Mouse (Mus musculus) urinary bladder, postnatal 10 days (tissue): ENCODE measurements around the gene Lin52.
"Not testable (repeated sequence)": the region's sequence is repeated elsewhere in the genome, so short reads cannot be mapped to it uniquely, and the experiment has no call there.

ENCODE experiments used
- DNase-seq: peaks from one replicate; pipeline ENCODE4 v3.0.0; 2022; ENCODE audit warnings: low spot score

Lin52 gene

DNA sequence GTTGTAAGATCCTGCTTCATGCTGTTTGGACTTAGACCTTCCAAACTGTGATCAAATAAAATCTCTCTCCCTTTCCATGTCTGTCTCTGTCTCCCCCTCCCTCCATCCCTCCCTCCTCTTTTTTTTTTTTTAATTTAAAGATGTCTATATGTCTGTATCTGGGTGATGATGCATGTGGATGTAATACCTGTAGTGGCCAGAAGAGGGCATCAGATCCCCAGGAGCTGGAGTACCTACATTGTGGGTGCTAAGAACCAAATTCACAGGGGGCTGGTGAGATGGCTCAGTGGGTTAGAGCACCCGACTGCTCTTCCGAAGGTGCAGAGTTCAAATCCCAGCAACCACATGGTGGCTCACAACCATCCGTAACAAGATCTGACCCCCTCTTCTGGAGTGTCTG lies 88.3 kb downstream of the Lin52 start:
- DNase-seq, result not testable (repeated sequence)

DNA sequence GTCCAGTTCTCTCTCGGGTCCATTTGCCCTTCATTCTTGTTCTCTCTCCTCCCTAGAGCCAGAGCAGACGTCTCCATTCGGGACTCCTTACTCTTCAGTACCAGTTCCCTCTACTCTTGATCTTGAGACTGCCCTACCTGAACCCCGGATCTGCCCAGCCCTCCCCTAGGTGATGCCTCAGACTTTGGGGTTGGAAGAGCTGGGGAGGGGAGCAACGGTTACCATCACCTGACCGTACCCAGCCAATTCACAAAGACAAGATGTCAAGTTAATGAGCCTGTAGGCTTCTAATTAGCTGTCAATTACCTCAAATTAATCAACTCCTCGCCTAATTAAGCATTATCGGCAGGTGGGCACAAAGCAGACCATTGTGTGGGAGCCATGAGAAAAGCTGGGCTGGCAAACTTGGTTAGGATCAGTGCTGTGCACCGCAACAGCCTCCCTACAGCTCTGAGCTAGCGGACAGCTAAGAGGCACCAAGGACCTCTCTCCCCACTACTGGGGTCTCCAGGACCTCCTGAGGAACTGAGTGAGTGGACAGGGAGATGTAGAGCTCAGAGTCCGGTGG lies 90.3 kb downstream of the Lin52 start:
- no peak for DNase-seq

DNA sequence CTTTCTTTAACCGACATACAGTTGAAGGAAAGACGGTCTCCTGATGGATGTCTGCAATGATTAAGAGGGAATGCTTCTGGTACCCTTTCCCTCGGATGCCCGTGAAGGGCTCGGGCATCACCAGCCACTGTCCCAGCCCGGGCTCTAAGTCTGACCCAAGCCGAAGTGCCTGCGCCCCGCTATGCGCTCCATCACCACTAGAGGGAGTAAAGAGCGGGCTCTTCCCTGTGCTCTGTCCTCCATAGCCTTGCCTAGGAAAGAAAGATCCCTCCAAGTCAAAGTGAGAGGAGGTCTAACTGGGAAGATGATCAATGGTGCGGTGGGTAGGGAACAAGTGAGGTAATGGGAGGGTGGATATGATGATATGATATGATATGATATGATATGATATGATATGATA lies 94.8 kb downstream of the Lin52 start:
- no peak for DNase-seq

DNA sequence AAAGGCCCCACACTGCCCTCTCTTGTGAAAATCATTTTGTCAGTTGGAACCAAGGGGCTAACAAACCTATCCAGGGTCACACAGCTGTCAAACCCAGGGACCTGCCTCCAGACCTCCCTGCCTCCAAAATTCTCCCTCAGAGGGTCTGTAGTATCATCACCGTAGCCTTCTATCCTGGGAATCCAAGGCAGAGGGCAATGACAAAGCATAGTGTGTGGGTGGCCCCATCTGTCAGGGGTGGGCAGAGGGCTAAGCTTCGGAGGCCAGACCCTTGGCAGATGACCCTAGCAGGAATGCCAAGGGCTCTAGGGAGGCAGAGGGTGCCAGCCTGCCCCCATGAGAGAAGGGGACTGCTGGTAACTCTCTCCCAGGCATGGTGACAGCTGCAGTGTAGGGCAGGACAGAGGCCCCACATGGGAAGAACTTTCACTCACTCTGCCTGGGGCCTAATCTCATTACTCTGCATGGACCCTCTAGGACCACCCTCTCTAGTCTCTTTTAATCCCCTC lies 95.4 kb downstream of the Lin52 start:
- no peak for DNase-seq

DNA sequence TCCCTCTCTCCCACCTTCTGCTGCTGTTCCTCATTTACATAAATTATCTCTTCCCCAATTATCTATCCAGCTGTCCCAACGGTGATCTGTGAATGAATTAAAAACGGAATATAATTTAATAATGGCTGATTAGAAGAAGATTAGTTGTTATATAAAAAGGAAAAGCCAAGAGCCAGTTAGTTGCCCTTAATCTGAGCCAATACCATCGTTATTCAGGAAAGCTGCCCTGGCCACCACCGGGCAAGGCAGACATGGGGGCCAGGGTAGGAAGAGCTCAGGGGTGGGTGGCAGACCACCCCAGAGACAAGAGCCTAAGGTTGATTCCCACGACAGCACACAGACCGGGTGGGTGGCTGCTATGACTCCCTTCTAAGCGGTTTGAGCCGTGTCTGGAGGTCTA lies 97.0 kb downstream of the Lin52 start:
- DNase-seq, result no peak

DNA sequence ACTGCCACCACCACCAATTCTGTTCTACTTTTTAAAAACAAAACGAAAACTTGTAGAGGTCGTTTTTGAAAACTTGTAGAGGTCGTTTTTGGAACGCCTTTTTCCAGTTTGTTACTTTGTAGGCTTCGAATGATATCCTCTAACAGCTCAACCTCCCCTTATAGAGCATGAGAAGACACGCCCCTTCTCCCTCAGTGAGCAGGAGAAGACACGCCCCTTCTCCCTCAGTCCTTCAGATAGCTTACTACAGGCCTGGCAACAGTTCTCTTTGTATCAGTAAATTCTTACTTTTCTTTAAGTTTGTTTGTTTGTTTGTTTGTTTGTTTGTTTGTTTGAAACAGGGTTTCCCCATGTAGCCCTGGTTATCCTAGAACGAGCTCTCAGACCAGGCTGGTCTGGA lies 104.0 kb downstream of the Lin52 start:
- no peak for DNase-seq

DNA sequence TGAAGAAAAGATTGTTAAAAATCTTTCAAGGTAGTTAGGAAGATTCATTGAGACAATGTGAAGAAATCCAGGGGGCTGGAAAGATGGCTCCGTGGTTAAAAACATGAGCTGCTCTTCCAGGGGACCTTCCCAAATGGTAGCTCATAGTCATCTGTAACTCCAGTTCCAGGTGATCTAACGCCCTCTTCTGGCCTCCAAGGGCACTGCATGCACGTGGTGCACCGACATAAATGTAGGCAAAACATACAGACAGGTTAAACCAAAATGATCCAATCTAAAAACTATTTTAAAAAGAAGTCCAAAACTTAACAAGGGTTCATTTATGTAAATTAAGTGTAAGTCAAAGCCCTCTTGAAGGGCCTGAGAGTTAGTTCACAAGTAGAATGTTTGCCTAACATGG lies 111.3 kb downstream of the Lin52 start:
- DNase-seq, result no peak

DNA sequence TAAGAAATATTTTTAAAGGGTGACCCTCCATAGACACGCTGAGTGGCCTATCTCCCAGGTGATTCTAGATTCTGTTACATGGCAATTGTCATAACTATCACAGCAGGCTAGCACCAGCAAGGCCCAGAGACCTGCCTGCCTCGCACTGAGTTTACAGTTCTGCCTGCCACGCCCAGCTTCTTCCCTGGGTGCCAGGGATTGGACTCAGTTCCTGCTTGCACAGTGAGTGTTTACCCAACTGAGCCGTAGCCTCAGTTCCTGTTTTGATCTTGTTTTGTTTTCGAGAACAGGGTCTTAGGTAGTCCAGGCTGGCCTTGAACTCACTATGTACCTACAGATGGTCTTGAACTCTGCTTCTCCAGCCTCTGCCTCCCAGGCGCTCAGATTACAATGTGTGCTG lies 116.4 kb downstream of the Lin52 start:
- no peak for DNase-seq

DNA sequence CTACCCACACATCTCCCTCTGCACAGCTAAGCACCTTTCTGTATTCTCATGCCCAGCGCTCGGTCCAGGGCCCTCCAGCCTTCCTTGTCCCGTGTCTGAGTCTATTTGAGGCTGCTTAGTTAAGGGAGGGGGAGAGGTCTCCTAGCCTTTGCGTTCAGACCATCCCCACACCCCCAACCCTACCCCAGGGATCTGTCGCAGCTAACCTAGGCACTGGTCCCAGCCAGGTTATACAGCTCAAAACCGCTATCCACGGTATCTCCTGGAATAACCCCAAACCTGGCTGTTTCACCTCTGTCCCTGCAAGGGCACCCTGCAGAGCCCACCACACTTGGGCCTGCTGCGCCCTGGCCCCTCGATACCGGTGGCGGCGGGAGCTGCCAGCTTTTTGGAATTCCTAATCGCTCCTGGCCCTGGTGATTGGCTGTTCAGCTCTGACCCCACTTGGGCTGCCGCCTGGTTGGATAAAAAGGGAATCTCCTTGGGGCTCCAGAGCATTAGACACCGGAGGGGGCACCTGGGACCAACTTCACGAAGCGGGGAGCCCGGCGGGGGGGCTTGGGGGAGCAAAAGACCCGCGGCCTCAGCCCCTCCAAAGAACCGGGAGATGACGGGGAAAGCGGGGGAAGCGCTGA lies 118.2 kb downstream of the Lin52 start, which contains the start of gene Vsx2:
TSS of gene Vsx2 (plus strand) at position 427 of the 635 bp plus-strand sequence.
- no peak for DNase-seq

DNA sequence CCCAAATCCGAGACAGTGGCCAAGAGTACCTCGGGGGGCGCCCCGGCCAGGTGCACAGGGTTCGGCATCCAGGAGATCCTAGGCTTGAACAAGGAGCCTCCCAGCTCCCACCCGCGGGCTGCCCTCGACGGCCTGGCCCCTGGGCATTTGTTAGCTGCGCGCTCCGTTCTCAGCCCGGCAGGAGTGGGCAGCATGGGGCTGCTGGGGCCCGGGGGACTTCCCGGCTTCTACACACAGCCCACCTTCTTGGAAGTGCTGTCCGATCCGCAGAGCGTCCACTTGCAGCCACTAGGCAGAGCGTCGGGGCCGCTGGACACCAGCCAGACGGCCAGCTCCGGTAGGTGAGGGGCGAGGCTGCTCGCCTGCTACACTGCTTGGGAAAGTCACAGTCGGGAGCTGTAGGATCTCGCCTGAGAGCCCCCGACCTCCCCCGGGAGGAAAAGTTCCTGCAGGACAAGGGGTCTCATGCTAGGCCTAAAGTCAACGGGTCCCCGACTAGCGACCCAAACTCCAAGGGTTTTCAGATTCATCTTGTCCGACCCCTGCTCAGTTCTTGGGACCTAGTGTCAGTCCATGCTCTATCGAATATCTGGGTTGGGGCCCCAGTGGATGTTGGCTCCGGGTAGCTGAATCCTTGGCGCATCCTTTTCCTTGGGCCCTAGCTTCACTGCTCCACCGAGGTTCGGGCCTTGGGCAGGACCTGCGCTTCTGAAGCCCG lies 118.9 kb downstream of the Lin52 start:
- no peak for DNase-seq

DNA sequence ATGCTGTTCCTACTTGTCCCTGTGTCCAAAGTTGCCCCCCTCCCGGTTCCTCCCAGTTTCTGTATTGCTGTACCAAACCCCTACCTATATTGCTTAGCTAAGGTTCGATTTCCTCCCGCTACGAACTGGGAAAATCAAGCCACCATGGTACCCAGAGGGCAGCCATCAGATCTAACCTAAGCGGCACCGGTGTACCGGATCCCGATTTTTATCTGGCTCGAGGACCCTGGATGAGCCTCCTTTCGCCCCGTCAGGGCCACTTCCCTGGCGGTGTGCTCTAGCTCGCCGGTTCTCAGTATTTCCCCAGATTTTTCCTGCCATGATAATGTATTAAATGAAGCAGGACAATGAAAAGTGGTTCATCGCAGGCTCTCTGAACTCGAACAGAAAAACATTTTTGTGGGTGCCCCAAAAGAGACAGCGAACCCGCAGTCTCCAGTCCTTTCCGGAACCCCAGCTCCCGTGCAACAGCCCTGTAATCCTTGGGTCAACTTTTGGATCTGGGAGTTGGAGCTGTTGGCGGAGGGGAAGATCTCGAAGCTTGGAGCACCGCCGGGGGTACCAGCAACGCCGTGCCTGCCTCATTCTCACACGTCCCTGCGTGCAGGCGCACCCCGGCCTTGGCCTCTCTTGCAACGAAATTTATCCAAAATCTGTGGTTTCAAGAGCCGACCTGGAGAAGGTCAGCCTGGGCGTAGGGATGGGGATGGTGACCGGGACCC lies 119.6 kb downstream of the Lin52 start:
- DNase-seq, result no peak

DNA sequence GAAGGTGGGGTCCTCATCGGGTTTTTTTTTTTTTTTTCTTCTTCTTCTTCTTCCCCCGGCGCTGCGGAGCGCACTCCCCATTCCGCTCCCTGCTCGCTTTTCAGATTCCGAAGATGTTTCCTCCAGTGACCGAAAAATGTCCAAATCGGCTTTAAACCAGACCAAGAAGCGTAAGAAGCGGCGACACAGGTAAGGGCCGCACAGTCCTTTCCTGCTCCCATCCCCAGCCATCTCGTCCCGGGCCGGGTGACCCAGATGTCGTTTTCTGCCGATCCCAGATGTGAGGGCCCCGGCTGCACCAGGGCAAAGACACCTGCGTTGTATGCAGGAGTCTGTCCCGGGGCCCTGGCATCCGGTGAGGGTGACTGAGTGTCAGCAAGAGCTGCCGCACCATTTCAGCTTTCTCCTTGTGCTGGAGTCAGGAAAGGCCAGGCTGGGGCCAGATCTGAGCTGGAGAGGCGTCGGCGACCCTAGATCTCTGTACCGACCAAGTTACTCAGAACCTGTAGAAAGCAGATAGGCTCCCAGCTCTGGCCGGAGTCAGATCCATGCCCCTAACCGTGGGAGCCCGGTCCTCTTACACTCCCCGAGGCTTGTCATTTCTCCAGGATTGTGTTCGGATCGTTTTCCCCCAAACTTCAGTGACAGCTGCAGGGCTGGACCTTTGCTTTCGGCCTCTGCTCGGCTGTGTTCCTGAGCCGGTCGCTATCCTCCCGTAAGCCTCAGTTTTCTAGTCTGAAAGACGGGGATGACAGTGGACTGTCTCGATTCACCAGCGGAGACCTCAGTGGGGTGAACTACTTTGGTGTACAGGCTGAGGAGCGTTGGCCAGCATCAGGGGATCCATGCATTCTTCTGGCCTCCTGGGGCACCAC lies 120.5 kb downstream of the Lin52 start:
- no peak for DNase-seq

DNA sequence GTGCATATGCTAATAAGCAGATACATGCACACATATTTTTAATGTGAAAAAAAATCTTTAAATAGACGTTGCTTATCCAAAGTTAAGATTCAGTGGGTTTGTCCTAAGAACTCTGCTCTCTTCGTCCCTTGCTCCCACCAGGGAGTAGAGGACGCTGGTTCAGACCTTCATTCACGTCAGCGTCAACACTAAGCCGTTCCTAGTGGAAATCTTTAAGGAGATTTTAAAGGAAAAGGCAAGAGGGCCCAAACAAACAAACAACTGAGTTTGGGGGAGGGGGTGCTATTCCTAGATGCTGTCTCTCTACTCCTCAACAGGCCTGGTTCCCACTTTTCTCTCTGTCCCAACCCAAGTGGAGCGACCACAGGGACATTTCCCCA lies 121.1 kb downstream of the Lin52 start:
- no peak for DNase-seq

DNA sequence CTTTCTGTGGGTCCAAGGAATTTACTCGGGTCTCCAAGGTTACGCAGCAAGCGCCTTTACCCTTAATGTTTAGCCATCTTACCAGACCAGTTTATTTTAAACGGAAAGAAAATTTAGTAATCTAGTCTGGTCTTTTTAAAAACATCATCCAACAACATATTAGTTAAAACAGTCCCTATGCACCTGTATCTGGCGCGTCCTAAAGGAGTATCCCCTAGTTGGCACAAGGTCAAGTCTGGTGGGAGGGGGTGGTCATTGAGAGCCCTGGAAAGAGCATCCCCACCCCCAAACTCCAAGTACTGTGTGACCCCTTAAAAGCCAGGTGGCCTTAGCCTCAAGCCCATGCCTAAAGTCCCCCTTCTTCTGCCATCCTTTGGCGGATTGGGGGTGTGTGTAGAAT lies 121.9 kb downstream of the Lin52 start:
- no peak for DNase-seq

DNA sequence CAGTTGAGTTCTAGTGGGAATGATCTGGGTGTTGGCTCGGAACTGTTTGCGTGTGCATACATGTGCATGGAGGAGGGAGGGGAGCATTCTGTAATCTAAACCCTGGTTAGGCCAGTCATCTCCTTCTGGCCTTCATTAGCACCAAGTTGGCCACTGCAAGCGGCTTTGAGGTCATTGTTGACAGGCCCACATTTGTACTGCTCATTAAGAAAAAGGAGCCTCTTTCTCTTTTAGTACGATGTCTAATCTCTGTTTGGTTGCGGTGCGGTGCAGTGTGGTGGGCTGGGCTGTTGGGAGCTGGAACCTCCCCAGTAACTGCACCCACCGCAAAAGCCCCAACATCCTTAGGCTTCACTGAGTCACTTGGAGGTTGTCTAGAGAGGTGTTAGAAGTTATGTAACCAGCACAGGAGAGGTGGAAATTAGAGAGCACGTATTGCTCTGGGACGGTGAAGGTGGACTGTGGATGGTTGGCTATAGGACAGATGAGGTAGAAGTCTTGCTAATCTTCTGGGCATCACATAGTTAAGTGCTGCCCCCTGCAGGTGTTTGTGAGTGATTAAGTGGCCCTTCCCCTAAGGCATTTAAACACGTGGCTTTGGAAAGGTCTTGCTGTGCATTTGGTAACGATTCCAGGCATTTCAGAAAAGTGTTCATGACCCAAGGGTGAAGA lies 126.7 kb downstream of the Lin52 start:
- no peak for DNase-seq

DNA sequence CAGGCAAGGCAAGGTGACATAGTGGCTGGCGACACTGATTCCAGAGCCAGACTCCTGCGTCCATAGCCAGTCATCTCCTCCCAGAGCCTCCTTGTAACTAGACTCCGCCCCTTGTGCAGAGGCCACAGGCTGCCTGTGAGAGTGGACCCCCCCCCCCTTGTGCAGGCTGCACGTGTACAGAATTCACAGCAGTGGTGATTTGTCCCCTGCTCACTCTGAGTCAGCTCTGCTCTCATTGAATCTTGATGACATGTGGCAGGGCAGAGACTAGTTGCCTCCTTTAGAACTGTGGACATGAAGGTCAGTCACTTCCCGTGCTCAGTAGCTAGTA lies 127.2 kb downstream of the Lin52 start:
- no peak for DNase-seq

DNA sequence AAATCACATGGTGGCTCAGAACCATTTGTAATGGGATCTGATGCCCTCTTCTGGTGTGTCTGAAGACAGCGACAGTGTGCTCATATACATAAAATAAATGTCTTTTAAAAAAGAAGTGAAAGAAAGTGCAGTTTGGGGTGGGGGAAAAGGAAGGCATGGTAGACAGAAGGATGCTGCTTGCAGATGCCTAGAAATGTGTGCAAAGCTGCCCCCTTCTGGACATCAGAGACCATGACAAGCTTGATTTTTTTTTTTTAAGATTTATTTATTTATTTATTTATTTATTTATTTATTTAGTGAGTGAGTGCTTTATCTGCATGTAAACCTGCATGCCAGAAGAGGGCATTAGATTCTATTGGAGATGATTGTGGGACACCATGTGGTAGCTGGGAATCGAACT lies 130.1 kb downstream of the Lin52 start:
- DNase-seq, result no peak

DNA sequence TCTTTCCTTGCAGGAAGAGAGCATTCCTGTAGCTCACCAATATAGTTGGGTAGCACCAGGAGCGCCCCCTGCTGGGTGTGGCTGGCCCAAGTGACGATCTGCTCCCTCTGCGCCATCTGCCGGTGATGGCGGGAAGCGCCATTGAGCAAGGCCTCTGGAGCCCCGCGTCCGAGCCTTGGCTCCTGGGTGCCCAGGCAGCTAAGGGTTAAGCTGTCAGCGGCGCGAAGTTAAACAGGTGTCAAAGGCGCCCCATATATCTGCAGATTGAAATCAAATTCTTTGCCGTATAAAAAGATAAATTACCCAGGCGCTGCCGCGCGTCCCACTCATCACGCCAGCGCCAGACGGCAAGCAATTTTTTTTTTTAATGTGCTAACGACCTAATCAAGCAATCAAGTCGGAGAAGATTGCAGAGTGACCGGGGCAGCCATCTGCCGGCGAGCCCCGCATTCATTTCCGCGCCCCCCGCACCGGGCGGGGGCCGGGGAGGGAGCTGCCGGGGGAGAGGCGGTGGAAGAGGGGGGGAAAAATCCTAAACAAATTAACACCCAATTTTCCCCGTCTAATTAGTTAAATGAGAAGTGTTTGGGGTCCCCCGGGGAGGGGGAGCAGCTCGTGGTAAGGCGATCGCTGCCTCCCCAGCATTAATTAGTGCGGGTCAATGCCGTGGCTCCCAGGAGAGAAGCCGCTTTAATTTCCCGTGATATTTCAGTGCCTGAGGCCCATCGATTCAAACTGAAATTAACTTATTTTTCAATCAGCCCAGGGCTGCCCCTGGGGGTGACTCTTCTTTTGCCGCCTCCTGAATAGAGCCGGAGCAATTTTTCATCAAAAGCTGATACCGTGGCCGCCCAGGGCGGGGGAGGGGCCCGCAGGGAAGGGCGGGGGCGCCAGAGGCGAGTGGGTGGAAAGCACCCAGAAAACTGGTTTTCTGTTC lies 138.9 kb downstream of the Lin52 start:
- DNase-seq, result peak; percentile 77
